Mouse (Mus musculus) hindbrain, postnatal 0 days (tissue): ENCODE measurements around the gene Cpb1. TPM values are rescaled to one million over a fixed set of nuclear protein-coding genes. Genes with fewer than 3 reads are reported as not detected.

Source experiments
- ATAC-seq: fragments of 200-750 bp; cut with Nextera tagmentation; 2 replicates; pipeline ENCODE4 v1.8.0; 2017; ENCODE audit warnings: mild to moderate bottlenecking, moderate TSS enrichment, moderate library complexity
- DNase-seq: peaks from one replicate; pipeline ENCODE4 v3.0.0-alpha.2; 2015; ENCODE audit warnings: low spot score
- H3K27ac ChIP-seq: fragments of 300-500 bp; sonication (generic); 2 replicates; pipeline ENCODE4 v1.5.1; 2014; ENCODE audit warnings: mild to moderate bottlenecking
- H3K27me3 ChIP-seq: fragments of 300-500 bp; sonication (generic); 2 replicates; pipeline ENCODE4 v1.6.1; 2014; ENCODE audit warnings: low read length, mixed read lengths; ENCODE audit not compliant: insufficient read depth
- H3K36me3 ChIP-seq: fragments of 300-500 bp; sonication (generic); 2 replicates; pipeline ENCODE4 v1.6.1; 2014; ENCODE audit warnings: low read length, mixed read lengths; ENCODE audit not compliant: insufficient read depth
- H3K4me1 ChIP-seq: fragments of 300-500 bp; sonication (generic); 2 replicates; pipeline ENCODE4 v1.6.1; 2014; ENCODE audit warnings: antibody characterized with exemption, low read length, mixed read lengths; ENCODE audit not compliant: insufficient read depth
- H3K4me2 ChIP-seq: fragments of 300-500 bp; sonication (generic); 2 replicates; pipeline ENCODE4 v1.6.1; 2014; ENCODE audit warnings: low read depth, mild to moderate bottlenecking, low read length, moderate library complexity, mixed read lengths
- H3K4me3 ChIP-seq: fragments of 300-500 bp; sonication (generic); 2 replicates; pipeline ENCODE4 v1.5.1; 2014; ENCODE audit warnings: low read length
- H3K9ac ChIP-seq: fragments of 300-500 bp; sonication (generic); replicated peaks from 2 replicates; pipeline ENCODE4 v1.6.1; 2014; ENCODE audit warnings: mild to moderate bottlenecking, low read length, moderate library complexity, mixed read lengths
- H3K9me3 ChIP-seq: fragments of 300-500 bp; sonication (generic); 2 replicates; pipeline ENCODE4 v1.6.1; 2016; ENCODE audit warnings: low read length, mixed read lengths
- CTCF ChIP-seq: IDR thresholded peaks from 2 replicates; pipeline ENCODE4 v1.5.1; 2016; ENCODE audit warnings: antibody characterized with exemption, control low read depth, low read depth
- WGBS: fragments of 180-500 bp; shearing (Covaris S2); extraction: QIAGEN DNeasy Blood & Tissue Kit; methylation state at CpG from one replicate; pipeline ENCODE4 v1.1.7; 2014; 5-methylcytosine and 5-hydroxymethylcytosine counted together
- polyA plus RNA-seq: library from polyadenylated mRNA; unstranded; fragments of >200 nt; fragmentation: Nextera tagmentation; extraction: Ambion mirVana; gene quantifications from 2 replicates; pipeline ENCODE4 v1.2.1, GENCODE M21; 2015
- total RNA-seq: library from RNA; depleted of rRNA; stranded (reverse); fragments of >200 nt; gene quantifications from 2 replicates; pipeline ENCODE4 v1.2.3, GENCODE M21; 2014; rRNA removed

The Cpb1 gene
- total RNA-seq (0.07 and 0.31 TPM in 2 replicates), polyA plus RNA-seq (0.23 and 0.36 TPM in 2 replicates)

DNA sequence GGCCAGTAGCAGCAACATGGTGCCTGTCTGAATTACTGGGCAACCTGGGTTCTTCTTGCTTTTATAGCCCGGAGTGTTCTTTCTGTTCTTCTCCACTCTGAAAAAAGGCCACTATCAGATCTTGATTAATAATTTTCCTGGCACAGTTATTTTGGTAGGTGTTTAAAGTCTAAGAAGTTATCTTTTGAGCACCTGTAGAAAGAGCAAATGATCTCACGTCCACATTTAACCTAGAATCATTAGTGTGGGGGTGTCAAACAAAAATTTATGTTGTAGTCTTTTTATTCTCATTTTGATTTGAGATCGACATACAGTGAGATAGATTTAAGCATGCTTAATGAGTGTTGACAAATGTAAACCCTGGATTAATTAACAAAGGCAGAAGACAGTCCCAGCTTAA is at the start of gene Cpb1:
TSS of gene Cpb1 (minus strand) at position 101 of the 400 bp plus-strand sequence.
- 92% methylated on average over 3 of the region's 3 CpGs for WGBS
- ATAC-seq (no peak), DNase-seq (no peak)

DNA sequence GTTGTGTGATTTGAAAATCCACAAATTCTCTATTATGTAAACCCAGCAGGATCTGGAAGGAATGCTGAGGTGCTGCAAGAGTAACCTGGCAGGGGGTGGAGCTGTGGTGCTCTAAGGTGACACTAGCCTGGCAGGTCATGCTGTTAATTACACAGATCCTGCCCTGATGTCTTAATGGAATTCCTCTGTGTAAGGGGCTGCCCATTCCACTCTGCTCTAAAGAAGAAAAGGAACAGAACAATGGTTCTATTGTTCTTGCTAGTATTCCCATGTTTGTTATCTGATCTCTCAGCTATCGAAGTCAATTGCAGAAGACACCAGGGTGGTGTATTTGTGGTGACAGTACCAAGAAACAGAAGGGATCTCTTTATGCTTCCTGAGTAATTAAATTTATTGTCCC is 41.7 kb upstream of the Cpb1 start:
- H3K9me3 ChIP-seq = no peaks in the 10 kb centered on the region
- DNase-seq = no peak
- H3K27me3 ChIP-seq = no peaks in the 10 kb centered on the region
- H3K4me3 ChIP-seq = no peak overlapping the region
- 9% methylated on average over 1 of the region's 1 CpGs for WGBS
- no peak overlapping the region for H3K9ac ChIP-seq
- no peaks in the 10 kb centered on the region for H3K36me3 ChIP-seq
- no peak overlapping the region for H3K27ac ChIP-seq
- no peak for TF ChIP-seq CTCF
- no peak overlapping the region for H3K4me2 ChIP-seq
- H3K4me1 ChIP-seq = no peaks in the 10 kb centered on the region
- ATAC-seq = no peak

More for the DNA sequence above, at the start of gene Cpb1:
- Histone ChIP-seq H3K27me3 (no peaks in the 10 kb centered on the region), H3K4me3 (no peak within 1 kb of the TSS), H3K27ac (no peak within 1 kb of the TSS), H3K4me1 (no peaks in the 10 kb centered on the region), H3K36me3 (no peaks in the 10 kb centered on the region), H3K9me3 (no peaks in the 10 kb centered on the region), H3K9ac (no peak within 1 kb of the TSS), H3K4me2 (no peak within 1 kb of the TSS)
- TF ChIP-seq CTCF = no peak

DNA sequence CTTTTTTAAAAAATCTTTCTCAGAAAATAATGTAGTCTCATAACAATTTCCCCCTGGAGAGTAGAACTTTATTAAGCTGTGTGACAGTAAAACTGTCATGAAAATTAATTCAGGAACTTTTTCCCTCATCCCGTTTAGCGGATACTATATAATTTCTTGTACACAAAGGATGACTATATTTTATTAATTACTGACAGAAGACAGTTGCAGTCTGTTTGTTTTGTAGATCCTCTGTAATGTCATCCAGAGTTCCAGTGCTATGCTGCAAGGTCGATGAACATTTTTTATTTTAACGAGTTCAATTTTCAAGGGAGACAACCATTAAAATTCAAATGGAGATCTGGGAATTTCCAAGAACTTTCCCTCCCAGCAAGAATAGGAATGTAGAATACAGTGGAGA is 33.6 kb upstream of the Cpb1 start:
- no peak overlapping the region for H3K4me2 ChIP-seq
- 82% methylated on average over 4 of the region's 4 CpGs for WGBS
- no peaks in the 10 kb centered on the region for H3K27me3 ChIP-seq
- DNase-seq (no peak), ATAC-seq (no peak)
- H3K27ac ChIP-seq = no peak overlapping the region
- H3K9ac ChIP-seq = no peak overlapping the region
- no peaks in the 10 kb centered on the region for H3K9me3 ChIP-seq
- H3K4me3 ChIP-seq = no peak overlapping the region
- TF ChIP-seq CTCF = no peak
- no peaks in the 10 kb centered on the region for H3K36me3 ChIP-seq
- H3K4me1 ChIP-seq = no peaks in the 10 kb centered on the region

DNA sequence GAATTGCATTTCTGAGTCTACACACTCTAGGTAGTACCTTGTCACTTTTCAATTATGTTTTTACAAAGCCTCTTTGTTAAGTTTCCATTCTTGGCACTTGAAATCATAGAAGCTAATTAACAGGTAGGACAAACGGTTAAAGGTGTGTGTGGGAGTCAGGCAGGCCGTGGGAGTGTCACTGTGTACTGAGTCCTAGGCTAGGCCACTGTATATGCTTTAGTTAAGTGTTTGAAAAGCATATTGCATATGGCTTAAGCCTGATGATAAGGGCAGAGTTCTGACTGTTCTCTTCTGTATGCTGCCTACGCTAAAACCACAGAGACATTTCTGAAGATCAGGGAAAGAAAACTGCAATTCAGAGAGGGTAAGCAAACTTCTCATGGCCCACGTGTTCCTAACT is 31.7 kb upstream of the Cpb1 start:
- H3K9me3 ChIP-seq = no peaks in the 10 kb centered on the region
- H3K4me2 ChIP-seq = no peak overlapping the region
- no peaks in the 10 kb centered on the region for H3K27me3 ChIP-seq
- no peak for TF ChIP-seq CTCF
- DNase-seq (no peak), ATAC-seq (no peak)
- H3K9ac ChIP-seq = no peak overlapping the region
- H3K4me1 ChIP-seq = no peaks in the 10 kb centered on the region
- H3K27ac ChIP-seq = no peak overlapping the region
- WGBS = 80% methylated on average over 4 of the region's 4 CpGs
- no peaks in the 10 kb centered on the region for H3K36me3 ChIP-seq
- H3K4me3 ChIP-seq = no peak overlapping the region

- H3K9ac ChIP-seq = no peak overlapping the region
- DNase-seq = no peak
- H3K36me3 ChIP-seq = no peaks in the 10 kb centered on the region
- no peaks in the 10 kb centered on the region for H3K9me3 ChIP-seq
- WGBS = 64% methylated on average over 2 of the region's 2 CpGs
- no peak overlapping the region for H3K4me3 ChIP-seq
- no peaks in the 10 kb centered on the region for H3K4me1 ChIP-seq
- no peak overlapping the region for H3K27ac ChIP-seq
- ATAC-seq = no peak
- TF ChIP-seq CTCF = no peak
- no peaks in the 10 kb centered on the region for H3K27me3 ChIP-seq
- H3K4me2 ChIP-seq = no peak overlapping the region
These were observed 29.3 kb upstream of the Cpb1 start for GRCm38 (mm10) chr3:20304758-20305352.

- Histone ChIP-seq H3K9me3 (no peaks in the 10 kb centered on the region), H3K27ac (no peak overlapping the region), H3K4me2 (no peak overlapping the region), H3K9ac (no peak overlapping the region), H3K27me3 (no peaks in the 10 kb centered on the region), H3K36me3 (no peaks in the 10 kb centered on the region), H3K4me3 (no peak overlapping the region), H3K4me1 (no peaks in the 10 kb centered on the region)
- WGBS = 89% methylated on average over 3 of the region's 3 CpGs
- ATAC-seq = no peak
- TF ChIP-seq CTCF = no peak
- no peak for DNase-seq
These were observed 20.0 kb upstream of the Cpb1 start for GRCm38 (mm10) chr3:20295546-20295945.

DNA sequence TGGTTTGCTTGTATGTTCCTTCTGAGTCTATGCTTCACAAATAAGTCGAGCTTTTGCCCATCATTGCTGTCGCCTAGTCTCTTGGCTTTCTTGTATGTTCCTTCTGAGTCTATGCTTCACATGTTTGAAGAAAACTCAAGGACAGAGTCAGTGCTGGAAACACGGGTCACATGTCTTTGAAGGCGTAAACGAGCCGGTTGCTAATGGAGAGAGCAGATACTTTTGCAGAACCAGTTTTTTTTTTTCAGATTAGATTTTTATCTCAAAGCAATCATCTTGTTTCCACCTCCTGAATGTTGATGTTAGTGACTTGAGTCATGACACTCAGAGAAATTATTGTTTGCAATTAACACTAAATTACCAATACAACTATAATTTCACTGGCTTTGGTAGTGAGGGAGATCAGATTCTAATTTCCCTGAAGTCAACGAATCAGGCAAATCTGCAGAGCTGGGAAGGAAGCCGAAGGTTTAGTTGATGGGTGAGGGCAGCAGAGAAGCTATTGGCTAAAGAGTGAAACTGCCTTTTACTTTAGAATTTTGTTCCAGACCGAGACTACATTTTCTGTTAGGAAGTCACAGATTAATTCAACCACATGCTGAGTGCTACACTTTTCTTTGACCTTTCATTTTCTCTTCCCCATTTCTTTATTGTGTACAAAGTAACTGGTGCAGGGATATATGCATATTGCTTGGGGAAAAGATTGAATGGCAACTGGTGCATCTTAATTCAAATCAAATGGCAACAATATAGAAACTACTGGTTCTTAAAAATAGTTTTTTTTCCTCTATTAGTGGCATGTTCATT is 19.2 kb upstream of the Cpb1 start:
- H3K36me3 ChIP-seq = no peaks in the 10 kb centered on the region
- H3K9ac ChIP-seq = no peak overlapping the region
- no peak overlapping the region for H3K27ac ChIP-seq
- no peak for ATAC-seq
- H3K27me3 ChIP-seq = no peaks in the 10 kb centered on the region
- H3K4me2 ChIP-seq = no peak overlapping the region
- no peaks in the 10 kb centered on the region for H3K4me1 ChIP-seq
- H3K4me3 ChIP-seq = no peak overlapping the region
- H3K9me3 ChIP-seq = no peaks in the 10 kb centered on the region
- no peak for DNase-seq
- 73% methylated on average over 9 of the region's 9 CpGs for WGBS
- TF ChIP-seq CTCF = no peak
